Mouse (Mus musculus): Measurements from ENCODE around the gene Echdc3.

GRCm38 (mm10) chr2:6179749-6180117, 33.1 kb downstream of the Echdc3 start:
- TF ChIP-seq CTCF (conservative IDR thresholded peaks at IDR 0.05; ENCODE audit: low read length), result no peak
- TF ChIP-seq POU5F1 (IDR thresholded peaks at IDR 0.05; ENCODE audit: borderline replicate concordance, low read length), result no peak
